Mouse (Mus musculus): ENCODE measurements around the gene Furin. TPM values are rescaled to one million over a fixed set of nuclear protein-coding genes. Genes with fewer than 3 reads are reported as not detected.

The Furin gene
- polyA plus RNA-seq, 1 experiment, result 145 TPM

DNA sequence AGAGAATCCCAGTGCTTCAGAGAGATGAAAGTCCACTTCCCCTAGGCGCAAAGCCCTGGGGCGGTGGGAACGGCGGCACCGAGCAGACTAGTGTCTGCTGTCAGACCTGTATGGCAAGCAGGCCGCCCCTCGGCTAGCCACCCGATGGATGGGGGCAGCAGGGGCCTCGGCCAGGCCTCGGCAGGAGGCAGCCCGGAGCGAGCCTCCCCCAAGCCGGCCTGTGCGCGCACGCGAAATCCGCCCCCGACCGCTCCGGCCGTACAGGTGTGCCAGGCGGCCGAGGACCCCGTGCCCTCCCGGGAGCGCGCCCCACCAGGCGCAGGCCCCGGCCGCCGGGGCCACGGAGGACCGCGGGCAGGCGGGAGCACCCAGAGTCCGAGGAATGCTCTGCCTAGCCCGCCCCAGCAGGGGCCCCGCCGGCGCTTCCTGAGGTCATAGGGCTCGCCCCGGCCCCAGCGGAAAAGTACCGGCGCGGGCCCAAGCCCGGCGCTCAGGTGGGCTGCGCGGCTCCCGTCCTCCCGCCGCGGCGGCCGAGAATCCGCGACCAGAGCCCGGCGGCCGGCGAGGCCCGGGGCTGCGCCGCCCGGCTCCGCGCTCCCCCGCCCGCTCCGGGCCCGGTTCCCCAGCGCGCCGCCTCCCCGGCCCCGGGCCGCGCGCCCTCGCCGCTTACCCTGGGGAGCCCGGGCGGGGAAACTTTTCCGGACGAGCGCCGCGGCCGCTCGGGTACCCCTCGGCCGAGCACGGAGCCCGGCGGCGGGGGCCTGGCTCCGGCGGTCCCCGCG lies 3.2 kb downstream of the Furin start:
- peak; percentile 83 for DNase-seq
- Histone ChIP-seq H3K36me3 (ENCODE audit: control insufficient read depth, insufficient read depth, low read length) (no peaks in the 10 kb centered on the region), H3K4me3 (ENCODE audit: insufficient read depth, low read depth, low read length) (peak overlapping the region; percentile 84), H3K27me3 (replicated peaks; ENCODE audit: control insufficient read depth, insufficient read depth, low read length) (no peaks in the 10 kb centered on the region), H3K27ac (ENCODE audit: insufficient read depth, low read depth, low read length) (peak overlapping the region; percentile 85), H3K4me1 (ENCODE audit: control insufficient read depth, insufficient read depth, low read length) (peaks cover 20% of the 10 kb centered on the region)
- WGBS, result 2% methylated on average over 101 of the region's 102 CpGs
- no peak for TF ChIP-seq CTCF (conservative IDR thresholded peaks at IDR 0.05; ENCODE audit: insufficient read depth, insufficient read length, low read depth, low read length)
- peak; percentile 23 for TF ChIP-seq POLR2A (IDR thresholded peaks at IDR 0.05; ENCODE audit: low read depth, low read length)

DNA sequence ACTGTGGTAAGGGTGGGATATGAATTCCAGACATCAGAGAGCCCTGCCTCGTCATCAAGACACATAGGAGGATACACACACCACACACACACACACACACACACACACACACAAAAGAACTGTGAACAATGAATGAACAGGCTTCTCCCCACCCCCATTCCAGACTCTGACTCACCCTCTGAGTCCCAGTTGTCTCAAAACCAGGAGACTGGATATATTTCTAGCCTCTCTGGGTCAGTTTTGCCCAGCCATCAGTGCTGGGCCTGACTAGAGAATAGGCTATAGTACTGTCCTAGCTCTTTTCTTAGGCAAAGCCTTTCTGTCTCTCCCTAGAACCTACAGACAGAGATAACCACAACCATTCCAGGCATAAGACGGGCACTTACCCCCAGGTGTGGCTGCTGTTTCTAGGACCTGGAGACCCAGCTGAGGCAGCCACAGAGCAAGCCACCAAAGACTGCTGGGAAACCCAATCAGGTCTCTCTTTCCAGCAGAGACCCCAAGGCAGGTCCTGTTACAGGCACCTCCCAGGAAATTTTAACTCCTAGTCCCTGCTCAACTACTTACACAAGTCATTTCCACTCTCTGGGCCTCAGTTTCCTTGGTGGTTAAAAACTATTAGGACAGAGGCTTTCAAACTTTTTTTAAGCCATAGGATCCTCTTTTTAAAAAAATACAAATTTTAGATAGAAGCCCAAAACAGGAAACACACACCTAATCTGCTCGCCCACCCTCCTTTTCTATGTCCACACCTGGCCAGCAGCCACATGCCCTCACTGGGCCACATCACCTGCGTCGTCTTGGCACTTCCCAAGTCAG lies 4.0 kb downstream of the Furin start:
- Histone ChIP-seq H3K36me3 (ENCODE audit: control insufficient read depth, insufficient read depth, low read length) (peaks cover 4% of the 10 kb centered on the region; the same call in 1 of the 2 replicates), H3K27ac (ENCODE audit: insufficient read depth, low read depth, low read length) (peak overlapping the region; percentile 85), H3K4me1 (ENCODE audit: control insufficient read depth, insufficient read depth, low read length) (peaks cover 20% of the 10 kb centered on the region), H3K4me3 (ENCODE audit: insufficient read depth, low read depth, low read length) (peak overlapping the region; percentile 84), H3K27me3 (replicated peaks; ENCODE audit: control insufficient read depth, insufficient read depth, low read length) (no peaks in the 10 kb centered on the region)
- peak; percentile 28 for DNase-seq
- 18% methylated on average over 5 of the region's 5 CpGs for WGBS
- no peak for TF ChIP-seq POLR2A (IDR thresholded peaks at IDR 0.05; ENCODE audit: low read depth, low read length)
- no peak for TF ChIP-seq CTCF (conservative IDR thresholded peaks at IDR 0.05; ENCODE audit: insufficient read depth, insufficient read length, low read depth, low read length)

DNA sequence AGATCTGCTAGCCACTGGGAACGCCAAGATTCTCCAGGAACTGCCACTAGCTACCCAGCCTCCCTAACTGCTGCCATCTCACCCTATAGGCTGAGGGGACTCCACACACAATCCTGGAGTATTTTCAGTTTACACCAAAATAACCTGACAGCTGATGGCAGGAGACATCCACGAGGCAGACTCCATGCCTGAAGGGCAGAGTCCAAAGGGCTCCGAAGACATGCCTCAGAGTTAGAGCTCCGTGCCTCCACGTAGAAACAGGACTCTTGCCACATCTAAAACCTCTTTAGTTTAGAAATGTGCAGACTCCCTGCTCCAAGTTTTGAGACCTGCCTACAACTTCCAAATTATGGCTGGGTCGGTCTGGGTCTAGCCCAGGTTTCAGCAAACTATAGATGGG lies 4.7 kb downstream of the Furin start:
- Histone ChIP-seq H3K4me1 (ENCODE audit: control insufficient read depth, insufficient read depth, low read length) (peaks cover 20% of the 10 kb centered on the region), H3K27ac (ENCODE audit: insufficient read depth, low read depth, low read length) (peak overlapping the region; percentile 85), H3K27me3 (replicated peaks; ENCODE audit: control insufficient read depth, insufficient read depth, low read length) (no peaks in the 10 kb centered on the region), H3K4me3 (ENCODE audit: insufficient read depth, low read depth, low read length) (peak overlapping the region; percentile 16; the same call in 1 of the 2 replicates), H3K36me3 (ENCODE audit: control insufficient read depth, insufficient read depth, low read length) (peaks cover 8% of the 10 kb centered on the region)
- peak; percentile 88 for DNase-seq
- TF ChIP-seq CTCF (conservative IDR thresholded peaks at IDR 0.05; ENCODE audit: insufficient read depth, insufficient read length, low read depth, low read length), result no peak
- TF ChIP-seq POLR2A (IDR thresholded peaks at IDR 0.05; ENCODE audit: low read depth, low read length), result no peak
- 35% methylated on average over 6 of the region's 6 CpGs for WGBS

DNA sequence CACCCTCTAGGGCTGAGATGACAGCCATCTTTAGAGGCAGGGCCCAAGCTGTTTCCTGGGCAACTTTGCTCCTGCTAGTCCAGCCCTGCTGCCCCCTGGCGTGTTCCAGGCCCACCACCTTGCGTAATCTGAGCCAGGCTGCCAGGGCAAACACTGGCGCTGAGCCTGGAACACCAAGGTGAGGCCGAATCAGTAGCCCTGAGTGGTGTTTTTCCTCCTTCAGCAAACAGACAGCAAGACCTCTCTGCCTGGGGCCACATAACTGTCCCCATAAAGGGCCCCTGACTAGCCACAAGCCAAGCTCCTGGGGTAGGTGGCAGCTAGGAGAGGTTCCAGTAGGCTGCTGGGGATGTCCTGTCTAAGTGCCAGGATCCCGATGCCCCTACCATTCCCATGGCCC lies 5.1 kb downstream of the Furin start:
- H3K27ac ChIP-seq (ENCODE audit: insufficient read depth, low read depth, low read length), result peak overlapping the region; percentile 85

DNA sequence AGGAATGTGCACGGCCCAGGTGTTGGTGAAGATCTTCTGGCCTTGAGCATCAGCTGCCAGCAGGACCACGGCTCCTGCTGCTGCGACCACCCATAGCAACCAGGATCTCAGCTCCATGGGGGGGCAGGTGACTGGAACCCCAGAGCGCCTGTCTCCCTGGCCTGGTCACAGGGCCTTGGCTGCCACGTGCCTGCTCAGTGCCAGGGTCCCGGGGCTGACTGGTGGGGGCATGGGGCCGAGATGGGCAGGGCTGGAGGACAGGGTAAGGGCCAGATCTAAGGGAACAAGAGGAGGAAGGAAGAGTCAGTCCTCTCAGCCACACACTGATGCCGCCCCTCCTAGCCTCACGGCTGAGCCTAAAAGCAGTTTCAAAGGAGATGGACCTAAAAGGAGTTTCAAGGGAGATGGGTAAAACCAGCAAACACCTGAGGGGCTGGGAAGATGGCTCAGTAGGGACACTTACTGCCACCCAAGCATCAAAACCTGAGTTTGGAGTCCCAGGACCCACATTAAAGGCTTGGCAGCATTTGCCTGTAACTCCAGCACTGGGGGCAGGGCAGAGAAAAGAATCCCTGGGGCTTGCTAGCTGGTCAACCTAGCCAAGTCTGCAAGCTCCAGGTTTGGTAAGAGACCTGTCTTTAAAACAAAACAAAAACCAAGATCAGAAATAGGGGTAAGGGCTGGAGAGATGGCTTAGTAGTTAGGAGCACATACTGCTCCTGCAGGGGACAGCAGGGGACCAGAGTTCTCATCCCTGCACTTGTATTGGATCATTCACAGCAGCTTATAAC lies 6.4 kb downstream of the Furin start:
- H3K27me3 ChIP-seq (replicated peaks; ENCODE audit: control insufficient read depth, insufficient read depth, low read length), result no peaks in the 10 kb centered on the region
- DNase-seq, result no peak
- H3K4me1 ChIP-seq (ENCODE audit: control insufficient read depth, insufficient read depth, low read length), result peaks cover 20% of the 10 kb centered on the region
- no peak for TF ChIP-seq POLR2A (IDR thresholded peaks at IDR 0.05; ENCODE audit: low read depth, low read length)
- 0 out of 2 replicates have a peak, but pooled peaks have one; percentile 5 for TF ChIP-seq CTCF (conservative IDR thresholded peaks at IDR 0.05; ENCODE audit: insufficient read depth, insufficient read length, low read depth, low read length)
- WGBS, result 68% methylated on average over 9 of the region's 9 CpGs
- peaks cover 9% of the 10 kb centered on the region for H3K36me3 ChIP-seq (ENCODE audit: control insufficient read depth, insufficient read depth, low read length)
- H3K27ac ChIP-seq (ENCODE audit: insufficient read depth, low read depth, low read length), result no peak overlapping the region
- H3K4me3 ChIP-seq (ENCODE audit: insufficient read depth, low read depth, low read length), result no peak overlapping the region

More for the DNA sequence above, 5.1 kb downstream of the Furin start:
- Histone ChIP-seq H3K27me3 (replicated peaks; ENCODE audit: control insufficient read depth, insufficient read depth, low read length) (no peaks in the 10 kb centered on the region), H3K4me1 (ENCODE audit: control insufficient read depth, insufficient read depth, low read length) (peaks cover 20% of the 10 kb centered on the region), H3K36me3 (ENCODE audit: control insufficient read depth, insufficient read depth, low read length) (peaks cover 9% of the 10 kb centered on the region), H3K4me3 (ENCODE audit: insufficient read depth, low read depth, low read length) (peak overlapping the region; percentile 16; the same call in 1 of the 2 replicates)
- WGBS, result 26% methylated on average over 5 of the region's 5 CpGs
- TF ChIP-seq POLR2A (IDR thresholded peaks at IDR 0.05; ENCODE audit: low read depth, low read length) (no peak), CTCF (conservative IDR thresholded peaks at IDR 0.05; ENCODE audit: insufficient read depth, insufficient read length, low read depth, low read length) (peak; percentile 33; the same call in 1 of the 2 replicates)
- DNase-seq, result peak; percentile 92

DNA sequence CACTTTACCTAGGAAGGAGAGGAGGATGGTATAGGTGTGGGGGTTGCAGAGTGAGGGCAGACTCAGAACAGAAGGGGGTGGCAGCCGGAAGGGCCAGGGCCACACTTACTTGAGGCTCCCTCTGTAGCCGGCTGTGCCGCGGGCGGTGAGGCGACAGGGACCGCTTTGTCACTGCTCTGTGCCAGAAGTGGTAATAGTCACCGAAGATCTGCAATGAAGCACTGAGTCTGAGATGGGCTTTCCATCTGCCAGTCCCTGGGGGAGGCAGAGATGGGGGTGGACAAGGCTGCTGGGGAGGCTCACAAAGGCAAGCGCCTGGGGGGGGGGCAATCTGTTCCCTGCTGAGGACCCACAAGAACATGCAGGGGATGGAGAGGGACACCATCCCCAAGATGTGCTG lies 7.2 kb downstream of the Furin start:
- Histone ChIP-seq H3K4me3 (ENCODE audit: insufficient read depth, low read depth, low read length) (no peak overlapping the region), H3K27ac (ENCODE audit: insufficient read depth, low read depth, low read length) (no peak overlapping the region), H3K27me3 (replicated peaks; ENCODE audit: control insufficient read depth, insufficient read depth, low read length) (no peaks in the 10 kb centered on the region), H3K4me1 (ENCODE audit: control insufficient read depth, insufficient read depth, low read length) (peaks cover 20% of the 10 kb centered on the region), H3K36me3 (ENCODE audit: control insufficient read depth, insufficient read depth, low read length) (peaks cover 12% of the 10 kb centered on the region)
- TF ChIP-seq POLR2A (IDR thresholded peaks at IDR 0.05; ENCODE audit: low read depth, low read length), result no peak
- TF ChIP-seq CTCF (conservative IDR thresholded peaks at IDR 0.05; ENCODE audit: insufficient read depth, insufficient read length, low read depth, low read length), result no peak
- 96% methylated on average over 9 of the region's 9 CpGs for WGBS
- DNase-seq, result no peak
